Mouse (Mus musculus): ENCODE measurements around the gene Prelp. TPM values are rescaled to one million over a fixed set of nuclear protein-coding genes. Genes with fewer than 3 reads are reported as not detected.

Prelp gene
- polyA plus RNA-seq, 1 experiment from 2014 or later, result 2.6 TPM

GRCm38 (mm10) chr1:133873086-133873813 lies 48.0 kb downstream of the Prelp start:
- no peaks in the 10 kb centered on the region for H3K27me3 ChIP-seq (ENCODE audit: insufficient read depth, low read length)
- 85% methylated on average over 6 of the region's 6 CpGs for WGBS
- H3K27ac ChIP-seq (ENCODE audit: low read length), result no peak overlapping the region
- H3K9me3 ChIP-seq (ENCODE audit: low read length), result no peaks in the 10 kb centered on the region
- no peak overlapping the region for H3K4me3 ChIP-seq (ENCODE audit: low read length)
- no peak overlapping the region for H3K4me2 ChIP-seq (replicated peaks; ENCODE audit: low read depth, low read length)
- no peak for ATAC-seq (ENCODE audit: low FRiP score, low TSS enrichment)
- H3K36me3 ChIP-seq (ENCODE audit: insufficient read depth, low read length), result no peaks in the 10 kb centered on the region
- H3K9ac ChIP-seq (replicated peaks; ENCODE audit: low read length), result no peak overlapping the region
- H3K4me1 ChIP-seq (ENCODE audit: insufficient read depth, low read length), result 0 out of 2 replicates have a peak, but pooled peaks cover 2% of the 10 kb centered on the region

- 83% methylated on average over 10 of the region's 10 CpGs for WGBS
- H3K27me3 ChIP-seq (ENCODE audit: insufficient read depth, low read length), result no peaks in the 10 kb centered on the region
- H3K4me2 ChIP-seq (replicated peaks; ENCODE audit: low read depth, low read length), result no peak overlapping the region
- ATAC-seq (ENCODE audit: low FRiP score, low TSS enrichment), result no peak
- H3K27ac ChIP-seq (ENCODE audit: low read length), result no peak overlapping the region
- no peaks in the 10 kb centered on the region for H3K36me3 ChIP-seq (ENCODE audit: insufficient read depth, low read length)
- no peaks in the 10 kb centered on the region for H3K4me1 ChIP-seq (ENCODE audit: insufficient read depth, low read length)
- no peak overlapping the region for H3K9ac ChIP-seq (replicated peaks; ENCODE audit: low read length)
- H3K9me3 ChIP-seq (ENCODE audit: low read length), result no peaks in the 10 kb centered on the region
- no peak overlapping the region for H3K4me3 ChIP-seq (ENCODE audit: low read length)
These were observed 50.0 kb downstream of the Prelp start for GRCm38 (mm10) chr1:133871241-133871640.

- Histone ChIP-seq H3K9me3 (ENCODE audit: low read length) (no peaks in the 10 kb centered on the region), H3K9ac (replicated peaks; ENCODE audit: low read length) (no peak overlapping the region), H3K4me3 (ENCODE audit: low read length) (no peak overlapping the region), H3K27ac (ENCODE audit: low read length) (no peak overlapping the region), H3K36me3 (ENCODE audit: insufficient read depth, low read length) (no peaks in the 10 kb centered on the region), H3K4me2 (replicated peaks; ENCODE audit: low read depth, low read length) (no peak overlapping the region), H3K4me1 (ENCODE audit: insufficient read depth, low read length) (no peaks in the 10 kb centered on the region), H3K27me3 (ENCODE audit: insufficient read depth, low read length) (no peaks in the 10 kb centered on the region)
- 31% methylated on average over 2 of the region's 2 CpGs for WGBS
- no peak for ATAC-seq (ENCODE audit: low FRiP score, low TSS enrichment)
These were observed 52.0 kb downstream of the Prelp start for GRCm38 (mm10) chr1:133869221-133869620.

- ATAC-seq (ENCODE audit: low FRiP score, low TSS enrichment), result peak; percentile 70
- Histone ChIP-seq H3K36me3 (ENCODE audit: insufficient read depth, low read length) (no peaks in the 10 kb centered on the region), H3K27me3 (ENCODE audit: insufficient read depth, low read length) (no peaks in the 10 kb centered on the region), H3K9ac (replicated peaks; ENCODE audit: low read length) (no peak overlapping the region), H3K4me2 (replicated peaks; ENCODE audit: low read depth, low read length) (no peak overlapping the region), H3K4me1 (ENCODE audit: insufficient read depth, low read length) (peaks cover 31% of the 10 kb centered on the region), H3K27ac (ENCODE audit: low read length) (peak overlapping the region; percentile 71), H3K9me3 (ENCODE audit: low read length) (no peaks in the 10 kb centered on the region), H3K4me3 (ENCODE audit: low read length) (no peak overlapping the region)
- WGBS, result 7% methylated on average over 10 of the region's 10 CpGs
These were observed 57.8 kb downstream of the Prelp start for GRCm38 (mm10) chr1:133863257-133863997.

- Histone ChIP-seq H3K9ac (replicated peaks; ENCODE audit: low read length) (no peak overlapping the region), H3K27me3 (ENCODE audit: insufficient read depth, low read length) (no peaks in the 10 kb centered on the region), H3K4me3 (ENCODE audit: low read length) (no peak overlapping the region), H3K27ac (ENCODE audit: low read length) (no peak overlapping the region), H3K36me3 (ENCODE audit: insufficient read depth, low read length) (no peaks in the 10 kb centered on the region), H3K4me2 (replicated peaks; ENCODE audit: low read depth, low read length) (no peak overlapping the region), H3K4me1 (ENCODE audit: insufficient read depth, low read length) (peaks cover 42% of the 10 kb centered on the region), H3K9me3 (ENCODE audit: low read length) (no peaks in the 10 kb centered on the region)
- WGBS, result 56% methylated on average over 5 of the region's 5 CpGs
- no peak for ATAC-seq (ENCODE audit: low FRiP score, low TSS enrichment)
These were observed 60.2 kb downstream of the Prelp start for GRCm38 (mm10) chr1:133861028-133861427.

Other genes with a start within 250 kb of the Prelp start
- gene Lax1, start 231.3 kb downstream of the Prelp start, polyA plus RNA-seq (2015; fragmentation: Nextera tagmentation; extraction: Ambion mirVana), result 0.50 and 0.60 TPM in 2 replicates
- 7.6 and 8.2 TPM in 2 replicates for gene Atp2b4, start 120.4 kb downstream of the Prelp start, polyA plus RNA-seq (2015; fragmentation: Nextera tagmentation; extraction: Ambion mirVana)
- 0.18 and 0.47 TPM in 2 replicates for gene Optc, start 13.4 kb downstream of the Prelp start, polyA plus RNA-seq (2015; fragmentation: Nextera tagmentation; extraction: Ambion mirVana)
- 12.5 and 17.1 TPM in 2 replicates for gene Fmod, start 115.8 kb upstream of the Prelp start, polyA plus RNA-seq (2015; fragmentation: Nextera tagmentation; extraction: Ambion mirVana)
- 36.2 and 38.2 TPM in 2 replicates for gene Btg2, start 157.7 kb upstream of the Prelp start, polyA plus RNA-seq (2015; fragmentation: Nextera tagmentation; extraction: Ambion mirVana)
- gene Chit1, start 189.8 kb upstream of the Prelp start, polyA plus RNA-seq (2015; fragmentation: Nextera tagmentation; extraction: Ambion mirVana), result 0.17 and 0.21 TPM in 2 replicates

All from kidney, embryonic 16.5 days (tissue).